Mouse (Mus musculus) cerebellum, adult 2 months (tissue): Measurements from ENCODE around the gene 1700123O20Rik. TPM values are rescaled to one million over a fixed set of nuclear protein-coding genes. Genes with fewer than 3 reads are reported as not detected.

ENCODE experiments used
- DNase-seq, 2 experiments: peaks; one replicate each; pipeline ENCODE4 v3.0.0; 2021
- H3K27ac ChIP-seq: fragments of 200-500 bp; 2 replicates; pipeline ENCODE4 v1.5.1; 2012; ENCODE audit warnings: low read length, control low read depth, inconsistent platforms; ENCODE audit not compliant: insufficient read depth
- H3K27me3 ChIP-seq: fragments of 200-500 bp; 2 replicates; pipeline ENCODE4 v1.6.1; 2012; ENCODE audit warnings: inconsistent platforms, mild to moderate bottlenecking, low read length, moderate library complexity; ENCODE audit not compliant: control insufficient read depth, insufficient read depth
- H3K4me1 ChIP-seq: fragments of 200-500 bp; 2 replicates; pipeline ENCODE4 v1.6.1; 2011; ENCODE audit warnings: low read length; ENCODE audit not compliant: control insufficient read depth, insufficient read depth
- H3K4me3 ChIP-seq: fragments of 200-500 bp; replicated peaks from 2 replicates; pipeline ENCODE3; 2011; ENCODE audit warnings: mild to moderate bottlenecking, low read depth, low read length, control low read depth; ENCODE audit not compliant: insufficient read depth
- CTCF ChIP-seq: fragments of 200-500 bp; IDR thresholded peaks from 2 replicates; pipeline ENCODE4 v1.5.1; 2011; ENCODE audit warnings: low read depth, mild to moderate bottlenecking, control low read depth, low read length, moderate library complexity, borderline replicate concordance; ENCODE audit not compliant: insufficient read depth
- POLR2A ChIP-seq: fragments of 200-500 bp; IDR thresholded peaks from 2 replicates; pipeline ENCODE4 v1.6.1; 2011; ENCODE audit warnings: low read length, control low read depth, borderline replicate concordance; ENCODE audit not compliant: insufficient read depth
- WGBS: fragments of 180-500 bp; shearing (Covaris S2); methylation state at CpG from one replicate; pipeline ENCODE4 v1.1.7; 2018; 5-methylcytosine and 5-hydroxymethylcytosine counted together
- polyA plus RNA-seq: library from polyadenylated mRNA; depleted of rRNA; stranded (reverse); fragments of >200 nt; gene quantifications from 2 replicates; pipeline ENCODE4 v1.2.3, GENCODE M21; 2012

1700123O20Rik gene
- polyA plus RNA-seq, 1 experiment, result 51.0 TPM

DNA sequence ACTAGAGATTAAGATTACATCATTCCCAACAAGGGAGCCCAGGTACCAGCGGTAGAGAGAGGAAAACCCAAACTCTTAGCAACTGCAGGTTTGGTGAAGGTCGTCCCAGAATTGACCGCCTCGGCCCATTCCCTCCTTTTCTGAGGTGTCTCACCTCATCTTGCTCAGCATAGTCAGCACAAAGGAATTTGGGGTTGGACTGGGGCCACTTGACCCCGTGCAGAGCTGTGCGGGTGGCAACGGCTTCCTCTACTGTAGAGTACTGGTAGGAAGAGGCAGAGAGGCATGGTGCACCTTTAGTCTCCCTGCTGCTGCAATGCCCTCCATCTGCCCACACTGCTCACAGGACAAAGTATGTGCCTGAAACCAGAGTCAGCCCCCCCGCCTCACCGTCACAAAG lies 41.7 kb upstream of the 1700123O20Rik start:
- no peak for TF ChIP-seq CTCF
- Histone ChIP-seq H3K27me3 (no peaks in the 10 kb centered on the region), H3K4me3 (no peak overlapping the region), H3K27ac (no peak overlapping the region), H3K4me1 (0 out of 2 replicates have a peak, but pooled peaks cover 3% of the 10 kb centered on the region)
- 91% methylated on average over 9 of the region's 9 CpGs for WGBS
- no peak for DNase-seq

- 93% methylated on average over 17 of the region's 17 CpGs for WGBS
- DNase-seq, result no peak
- no peak overlapping the region for H3K27ac ChIP-seq
- TF ChIP-seq CTCF, result no peak
- no peak for TF ChIP-seq POLR2A
- H3K4me3 ChIP-seq, result no peak overlapping the region
- peaks cover 11% of the 10 kb centered on the region for H3K4me1 ChIP-seq
- no peaks in the 10 kb centered on the region for H3K27me3 ChIP-seq
Measured at GRCm38 (mm10) chr14:54646455-54646854, 39.6 kb upstream of the 1700123O20Rik start.

DNA sequence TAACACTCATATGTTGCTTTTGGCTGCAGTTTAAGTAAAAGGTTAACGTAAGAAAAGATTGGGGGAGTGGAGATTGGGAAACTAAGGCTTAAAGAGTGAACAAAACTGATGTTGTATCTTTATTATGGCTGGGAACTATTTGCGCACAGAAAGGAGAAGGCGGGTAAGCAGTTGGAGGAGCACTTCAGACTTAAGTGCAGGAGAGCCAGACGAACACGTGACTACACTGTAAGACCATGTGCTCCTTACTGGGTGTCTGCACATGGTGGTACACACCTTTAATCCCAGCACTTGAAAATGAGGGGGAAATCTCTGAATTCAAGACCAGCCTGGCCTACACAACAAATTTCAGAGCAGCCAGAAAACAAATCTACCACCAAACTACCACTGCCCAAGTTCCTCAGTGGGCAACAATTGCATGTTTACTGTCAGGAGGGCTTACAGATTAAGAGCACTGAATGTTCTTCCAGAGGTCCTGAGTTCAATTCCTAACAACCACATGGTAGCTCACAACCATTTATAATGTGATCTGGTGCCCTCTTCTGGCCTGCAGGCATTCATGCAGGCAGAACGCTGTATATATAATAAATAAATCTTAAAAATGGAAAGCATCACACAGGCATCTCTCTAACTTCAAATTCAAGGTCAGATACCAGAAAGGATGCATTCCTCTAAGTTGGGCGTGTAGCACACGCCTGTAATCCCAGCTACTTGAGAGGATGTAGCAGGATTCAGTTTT lies 38.9 kb upstream of the 1700123O20Rik start:
- Histone ChIP-seq H3K27me3 (no peaks in the 10 kb centered on the region), H3K4me1 (peaks cover 11% of the 10 kb centered on the region), H3K4me3 (no peak overlapping the region), H3K27ac (no peak overlapping the region)
- no peak for DNase-seq
- no peak for TF ChIP-seq POLR2A
- TF ChIP-seq CTCF, result no peak
- WGBS, result 90% methylated on average over 8 of the region's 8 CpGs

- Histone ChIP-seq H3K27me3 (no peaks in the 10 kb centered on the region), H3K4me3 (no peak overlapping the region), H3K4me1 (peaks cover 11% of the 10 kb centered on the region), H3K27ac (no peak overlapping the region)
- 49% methylated on average over 4 of the region's 4 CpGs for WGBS
- TF ChIP-seq CTCF (no peak), POLR2A (no peak)
- no peak for DNase-seq
Measured at GRCm38 (mm10) chr14:54647900-54648299, 38.1 kb upstream of the 1700123O20Rik start.

DNA sequence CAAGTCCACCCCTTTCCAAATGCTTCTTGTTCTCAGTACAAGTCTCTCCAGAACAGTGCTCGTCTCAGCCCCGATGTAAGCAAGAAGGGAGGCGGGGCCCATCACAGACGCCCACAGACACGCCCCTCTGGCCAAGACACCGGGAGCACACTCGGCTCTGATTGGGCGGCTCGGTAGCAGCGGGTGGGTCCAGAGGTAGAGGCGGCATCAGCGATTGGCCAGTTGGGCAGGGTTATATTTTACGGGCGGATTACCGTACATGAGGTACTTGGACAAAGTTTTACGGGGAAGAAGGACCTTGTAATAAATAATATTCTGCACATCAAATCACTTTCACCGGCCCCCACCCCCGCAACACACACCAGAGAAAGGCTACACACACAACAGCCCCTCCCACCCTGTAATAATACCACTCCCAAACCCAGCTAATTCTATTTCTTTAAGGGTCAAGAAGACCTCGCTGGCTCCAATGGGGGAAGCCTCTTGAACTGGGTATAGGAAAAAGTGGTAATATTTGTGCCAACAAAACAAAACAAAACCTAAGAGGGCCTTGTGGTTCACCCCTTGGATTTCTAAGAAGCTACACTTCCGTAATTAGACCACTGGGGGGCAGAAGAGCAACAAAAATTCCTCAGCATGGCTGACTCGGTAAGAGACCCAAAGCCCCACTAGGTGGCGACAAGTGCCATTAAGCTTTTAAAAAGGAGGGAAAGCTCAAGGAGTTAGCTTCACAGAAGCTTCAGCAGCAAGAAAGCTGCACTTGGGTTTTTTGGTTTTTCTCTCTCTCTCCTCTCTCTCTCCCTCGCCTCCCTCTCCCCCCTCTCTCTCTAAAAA lies 35.2 kb upstream of the 1700123O20Rik start:
- Histone ChIP-seq H3K4me1 (peaks cover 14% of the 10 kb centered on the region), H3K27ac (no peak overlapping the region), H3K27me3 (no peaks in the 10 kb centered on the region), H3K4me3 (no peak overlapping the region)
- 56% methylated on average over 23 of the region's 23 CpGs for WGBS
- TF ChIP-seq CTCF (peak; percentile 94), POLR2A (no peak)
- peak; percentile 82 to 83 for DNase-seq

DNA sequence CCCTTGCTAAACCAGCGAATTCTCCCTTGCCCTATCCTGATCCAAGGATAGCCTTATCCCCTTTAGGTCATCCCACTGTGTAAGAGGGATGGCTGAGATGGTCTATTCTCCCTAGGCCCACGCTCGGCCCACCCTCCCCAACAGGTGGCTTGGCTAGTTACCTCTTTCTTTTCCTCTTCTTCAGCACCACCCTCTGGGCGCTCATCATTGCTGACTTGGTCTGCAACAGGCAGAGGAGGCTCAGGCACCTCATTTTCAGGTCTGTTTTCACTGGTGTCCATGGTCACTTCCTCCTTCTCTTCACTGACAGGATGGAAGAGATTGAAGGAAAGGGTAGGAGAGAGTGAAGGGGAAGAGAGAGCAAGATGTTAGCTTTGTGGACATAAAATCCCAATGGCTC lies 34.5 kb upstream of the 1700123O20Rik start:
- Histone ChIP-seq H3K4me3 (no peak overlapping the region), H3K27me3 (no peaks in the 10 kb centered on the region), H3K4me1 (peaks cover 14% of the 10 kb centered on the region), H3K27ac (no peak overlapping the region)
- WGBS, result 66% methylated on average over 4 of the region's 4 CpGs
- DNase-seq, result no peak
- TF ChIP-seq CTCF (no peak), POLR2A (no peak)

DNA sequence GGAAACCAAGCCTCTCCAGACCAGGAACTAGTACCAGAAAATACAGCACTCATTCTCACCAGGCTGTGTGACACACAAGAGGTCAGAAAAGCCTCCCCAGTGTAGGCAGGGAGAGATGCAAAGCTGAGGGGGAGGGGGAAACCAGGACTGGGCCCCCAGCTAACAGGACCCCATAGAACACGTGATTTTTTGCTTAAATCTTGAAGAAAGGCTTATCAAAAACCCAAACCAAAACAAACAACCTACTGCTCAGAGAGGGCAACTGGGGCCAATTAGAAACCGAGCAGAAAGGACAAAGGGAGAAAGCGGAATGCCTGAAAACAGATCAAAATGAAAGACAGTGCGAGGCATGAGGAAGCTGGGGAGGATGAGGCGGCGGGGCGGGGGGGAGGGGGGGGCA lies 33.2 kb upstream of the 1700123O20Rik start:
- Histone ChIP-seq H3K4me3 (peak overlapping the region; percentile 85), H3K27me3 (no peaks in the 10 kb centered on the region), H3K27ac (no peak overlapping the region), H3K4me1 (peaks cover 14% of the 10 kb centered on the region)
- TF ChIP-seq CTCF (no peak), POLR2A (no peak)
- DNase-seq, result no peak
- WGBS, result 2% methylated on average over 7 of the region's 7 CpGs
